Mouse (Mus musculus) embryonic fibroblast, embryonic 13.5 days (primary cell): ENCODE measurements at regions not wholly inside any gene's neighbourhood (a gene's known extent, or its start where the extent isn't known, plus 50 kb on each side); places are given as distances from the start of the nearest gene placed in this dataset.

Experiments used
- H3K27ac ChIP-seq: 2 replicates; pipeline ENCODE4 v1.5.1; 2012; ENCODE audit warnings: low read length, control low read depth, inconsistent platforms; ENCODE audit not compliant: insufficient read depth
- H3K4me1 ChIP-seq: 2 replicates; pipeline ENCODE4 v1.6.1; 2011; ENCODE audit warnings: low read length; ENCODE audit not compliant: control insufficient read depth, insufficient read depth
- H3K4me3 ChIP-seq: 2 replicates; pipeline ENCODE4 v1.5.1; 2011; ENCODE audit warnings: mild to moderate bottlenecking, control low read depth, low read length; ENCODE audit not compliant: insufficient read depth
- CTCF ChIP-seq: IDR thresholded peaks from 2 replicates; pipeline ENCODE4 v1.5.1; 2011; ENCODE audit warnings: mild to moderate bottlenecking, control low read depth, low read length, moderate library complexity, borderline replicate concordance; ENCODE audit not compliant: insufficient read depth
- POLR2A ChIP-seq: IDR thresholded peaks from 2 replicates; pipeline ENCODE4 v1.6.1; 2011; ENCODE audit warnings: low read depth, mild to moderate bottlenecking, control low read depth, low read length, moderate library complexity

DNA sequence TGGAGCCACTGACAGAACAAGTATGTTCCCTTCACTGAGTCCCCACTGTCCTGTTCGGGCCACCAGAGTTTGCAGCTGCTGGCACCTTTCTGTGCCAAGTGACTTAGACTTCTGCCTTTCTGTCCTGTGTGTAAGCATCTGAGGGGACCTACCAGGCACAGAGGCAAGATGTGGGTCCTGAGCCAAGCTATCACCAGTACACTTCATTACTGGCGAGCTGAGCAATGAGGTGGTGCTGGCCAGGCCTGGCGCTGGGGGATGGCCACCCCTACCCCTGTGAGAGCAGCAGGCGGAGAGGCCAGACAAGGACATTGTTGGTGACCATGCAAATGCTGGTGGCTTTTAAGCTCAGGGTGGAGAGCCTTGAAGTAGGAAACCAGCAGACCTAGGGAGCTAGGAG, 87.6 kb upstream of the Mrps6 start:
- no peak for TF ChIP-seq POLR2A

GRCm38 (mm10) chr16:91973183-91973582, 84.9 kb upstream of the Mrps6 start:
- peaks cover 17% of the 10 kb centered on the region for H3K4me1 ChIP-seq
- H3K4me3 ChIP-seq = no peak overlapping the region
- TF ChIP-seq CTCF = no peak
- TF ChIP-seq POLR2A = no peak
- no peak overlapping the region for H3K27ac ChIP-seq

More for the DNA sequence above, 87.6 kb upstream of the Mrps6 start:
- Histone ChIP-seq H3K4me1 (peaks cover 17% of the 10 kb centered on the region), H3K27ac (peak overlapping the region; percentile 80), H3K4me3 (no peak overlapping the region)

- Histone ChIP-seq H3K4me1 (no peaks in the 10 kb centered on the region), H3K27ac (no peak overlapping the region), H3K4me3 (no peak overlapping the region)
- TF ChIP-seq POLR2A (no peak), CTCF (no peak)
These were observed 81.8 kb upstream of the Mrps6 start for GRCm38 (mm10) chr16:91976194-91976805.

DNA sequence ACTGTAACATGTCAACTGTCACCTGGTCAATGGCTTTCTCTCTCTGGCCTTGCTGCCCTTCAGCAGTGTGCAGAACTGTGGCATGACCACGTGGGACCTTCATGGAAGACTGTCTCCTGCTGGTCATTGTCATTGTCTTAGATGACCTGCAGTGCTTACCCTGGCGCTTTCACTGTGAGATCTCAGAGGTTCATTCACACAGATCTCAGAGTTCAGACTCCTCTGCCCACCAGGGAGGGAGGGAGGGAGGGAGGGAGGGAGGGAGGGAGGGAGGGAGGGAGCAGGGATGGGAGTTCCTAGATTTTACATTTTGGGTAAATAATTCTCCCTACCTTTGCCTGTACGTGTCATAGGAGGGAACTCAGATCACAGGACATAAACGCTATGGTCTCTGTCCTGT, 79.6 kb upstream of the Mrps6 start:
- Histone ChIP-seq H3K4me3 (no peak overlapping the region), H3K4me1 (no peaks in the 10 kb centered on the region), H3K27ac (no peak overlapping the region)
- no peak for TF ChIP-seq POLR2A
- TF ChIP-seq CTCF = no peak

- Histone ChIP-seq H3K27ac (no peak overlapping the region), H3K4me3 (no peak overlapping the region), H3K4me1 (no peaks in the 10 kb centered on the region)
- no peak for TF ChIP-seq CTCF
- no peak for TF ChIP-seq POLR2A
These were observed 79.2 kb upstream of the Mrps6 start for GRCm38 (mm10) chr16:91978846-91979245.

DNA sequence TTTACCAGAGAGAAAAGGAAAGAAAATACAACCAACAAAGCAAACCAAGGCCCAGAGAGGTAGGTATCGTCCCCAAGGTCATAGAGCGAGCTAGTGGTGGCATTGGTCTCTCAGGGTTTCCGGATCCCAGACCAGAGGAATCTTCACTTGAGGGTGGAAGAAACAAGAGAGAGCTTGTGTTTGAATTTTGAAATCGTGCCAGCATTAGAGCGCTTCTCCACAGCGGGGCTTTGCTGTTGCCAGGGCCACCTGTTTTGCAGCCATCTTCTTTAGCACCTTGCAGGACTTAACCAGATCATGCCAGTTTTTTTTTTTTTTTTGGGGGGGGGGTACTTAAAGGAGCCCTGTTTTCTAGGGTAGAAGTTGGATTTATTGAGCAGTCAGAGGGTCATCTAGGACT, 77.6 kb upstream of the Mrps6 start:
- H3K4me1 ChIP-seq = no peaks in the 10 kb centered on the region
- TF ChIP-seq CTCF = no peak
- TF ChIP-seq POLR2A = no peak

GRCm38 (mm10) chr16:91985211-91985610, 72.9 kb upstream of the Mrps6 start:
- no peaks in the 10 kb centered on the region for H3K4me1 ChIP-seq
- H3K27ac ChIP-seq = no peak overlapping the region
- H3K4me3 ChIP-seq = no peak overlapping the region
- TF ChIP-seq CTCF (no peak), POLR2A (no peak)

More for the DNA sequence above, 77.6 kb upstream of the Mrps6 start:
- no peak overlapping the region for H3K27ac ChIP-seq
- H3K4me3 ChIP-seq = no peak overlapping the region

DNA sequence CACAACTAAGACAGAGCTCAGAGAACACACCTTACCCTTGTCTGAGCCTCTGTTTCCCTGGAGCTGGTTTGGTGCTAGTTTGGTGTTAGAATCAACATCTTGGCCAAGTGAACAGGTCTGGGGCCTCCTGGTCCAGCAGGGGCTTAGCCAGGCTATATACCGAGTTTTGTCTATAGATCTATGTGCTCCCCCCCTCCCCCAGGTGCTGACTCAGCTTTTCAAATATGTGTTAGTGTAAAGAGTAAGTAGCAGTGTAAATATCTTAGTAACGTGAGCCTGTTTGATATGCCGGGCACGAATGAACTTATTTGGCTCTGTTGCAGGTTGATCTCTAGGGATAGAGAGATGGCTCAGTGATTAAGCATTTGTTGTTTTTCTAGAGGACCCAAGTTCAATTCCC, 68.7 kb upstream of the Mrps6 start:
- TF ChIP-seq POLR2A (no peak), CTCF (no peak)
- Histone ChIP-seq H3K4me1 (no peaks in the 10 kb centered on the region), H3K27ac (no peak overlapping the region), H3K4me3 (no peak overlapping the region)

DNA sequence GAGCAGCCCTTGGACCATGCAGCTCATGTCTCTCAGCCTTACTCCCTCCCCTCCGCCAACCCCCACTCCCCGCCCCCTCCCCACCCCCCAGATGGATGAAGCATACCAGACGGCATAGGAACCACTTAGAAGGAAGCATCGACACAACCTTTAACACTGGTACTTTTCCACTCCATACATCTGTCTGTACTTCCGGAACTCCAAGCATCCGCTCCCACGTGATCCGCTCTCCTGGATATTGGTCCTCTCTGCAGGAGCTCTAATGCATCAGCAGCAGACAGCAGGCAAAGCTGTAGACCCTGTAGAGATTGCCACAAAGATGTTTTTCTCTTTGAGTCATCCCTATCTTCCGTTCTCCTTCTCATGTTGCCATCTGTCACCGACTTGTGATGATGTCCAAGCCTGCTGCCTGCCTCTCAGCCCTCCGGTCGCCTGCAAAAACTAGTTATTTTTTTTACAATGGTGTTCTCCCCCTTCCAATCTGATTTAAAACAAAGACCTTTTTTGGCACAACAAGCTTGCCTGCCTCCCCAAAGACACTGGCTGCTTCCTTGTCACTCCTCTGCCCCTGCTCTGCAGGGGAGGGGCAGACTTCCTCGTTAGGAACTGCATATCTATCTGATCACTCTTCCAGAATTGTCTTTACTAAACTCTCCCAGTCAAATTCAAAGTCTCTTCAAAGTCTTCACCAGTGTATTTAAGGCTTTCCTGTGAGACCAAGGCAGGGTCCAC, 62.4 kb upstream of the Mrps6 start:
- H3K4me3 ChIP-seq = no peak overlapping the region
- H3K27ac ChIP-seq = peak overlapping the region; percentile 86
- TF ChIP-seq CTCF (no peak), POLR2A (peak; percentile 8; the same call in 1 of the 2 replicates)
- peaks cover 8% of the 10 kb centered on the region for H3K4me1 ChIP-seq

GRCm38 (mm10) chr16:92007351-92007750, 50.7 kb upstream of the Mrps6 start:
- TF ChIP-seq POLR2A = no peak
- no peak for TF ChIP-seq CTCF

More at GRCm38 (mm10) chr16:92007351-92007750, 50.7 kb upstream of the Mrps6 start:
- no peak overlapping the region for H3K27ac ChIP-seq
- H3K4me3 ChIP-seq = no peak overlapping the region
- peaks cover 3% of the 10 kb centered on the region; the same call in 1 of the 2 replicates for H3K4me1 ChIP-seq
